Mouse (Mus musculus) heart, adult 18-20 months (tissue): ENCODE data around the gene Creld2. TPM values are rescaled to one million over a fixed set of nuclear protein-coding genes. Genes with fewer than 3 reads are reported as not detected.

Experiments
- DNase-seq, 2 experiments: peaks; one replicate each; pipeline ENCODE4 v3.0.0; 2021 to 2022; ENCODE audit warnings: mixed read lengths in 1 of 2
- total RNA-seq, 2 experiments: library from RNA; stranded (reverse); gene quantifications; 2 replicates each; pipeline ENCODE4 v1.2.3; 2021

Gene Creld2
- total RNA-seq, 2 experiments from 2014 or later = 19.6 to 28.7 TPM

GRCm38 (mm10) chr15:88867368-88868023 is 48.0 kb downstream of the Creld2 start:
- DNase-seq = peak; percentile 92 to 93

GRCm38 (mm10) chr15:88868024-88868742 is 48.7 kb downstream of the Creld2 start:
- peak; percentile 84 to 91 for DNase-seq

GRCm38 (mm10) chr15:88870418-88871185 is 51.2 kb downstream of the Creld2 start:
- DNase-seq = no peak

- no peak for DNase-seq
Observed at GRCm38 (mm10) chr15:88874061-88874460, 54.6 kb downstream of the Creld2 start.

- DNase-seq = no peak
Observed at GRCm38 (mm10) chr15:88874477-88874876, 55.0 kb downstream of the Creld2 start.

- peak; percentile 81 to 91 for DNase-seq
Observed at GRCm38 (mm10) chr15:88875625-88876081, 56.2 kb downstream of the Creld2 start.

Other genes with a start within 250 kb of the Creld2 start
- gene Zdhhc25, start 219.3 kb upstream of the Creld2 start, total RNA-seq = not detected
- 10 to 100 TPM; 26.6 to 29.7 TPM for gene Brd1, start 85.4 kb upstream of the Creld2 start, total RNA-seq
- 1 to 10 TPM; 8.6 to 8.7 TPM for gene Zbed4, start 68.0 kb upstream of the Creld2 start, total RNA-seq
- gene Alg12, start 328 bp upstream of the Creld2 start, total RNA-seq = 1 to 10 TPM; 8.3 to 8.8 TPM
- 100 to 1,000 TPM in 1 of 2 experiments, 10 to 100 TPM in 1; 97.9 to 139 TPM for gene Pim3, start 42.5 kb downstream of the Creld2 start, total RNA-seq
- gene Ttll8, start 134.8 kb downstream of the Creld2 start, total RNA-seq = not detected
- gene Mlc1, start 159.4 kb downstream of the Creld2 start, total RNA-seq = not detected
- 100 to 1,000 TPM; 115 to 121 TPM for gene Mov10l1, start 163.3 kb downstream of the Creld2 start, total RNA-seq
- gene Panx2, start 240.1 kb downstream of the Creld2 start, total RNA-seq = 1 to 10 TPM; 2.0 to 2.4 TPM